ENCODE assay signal across 14 mouse cellular contexts in the genomic region with DNA sequence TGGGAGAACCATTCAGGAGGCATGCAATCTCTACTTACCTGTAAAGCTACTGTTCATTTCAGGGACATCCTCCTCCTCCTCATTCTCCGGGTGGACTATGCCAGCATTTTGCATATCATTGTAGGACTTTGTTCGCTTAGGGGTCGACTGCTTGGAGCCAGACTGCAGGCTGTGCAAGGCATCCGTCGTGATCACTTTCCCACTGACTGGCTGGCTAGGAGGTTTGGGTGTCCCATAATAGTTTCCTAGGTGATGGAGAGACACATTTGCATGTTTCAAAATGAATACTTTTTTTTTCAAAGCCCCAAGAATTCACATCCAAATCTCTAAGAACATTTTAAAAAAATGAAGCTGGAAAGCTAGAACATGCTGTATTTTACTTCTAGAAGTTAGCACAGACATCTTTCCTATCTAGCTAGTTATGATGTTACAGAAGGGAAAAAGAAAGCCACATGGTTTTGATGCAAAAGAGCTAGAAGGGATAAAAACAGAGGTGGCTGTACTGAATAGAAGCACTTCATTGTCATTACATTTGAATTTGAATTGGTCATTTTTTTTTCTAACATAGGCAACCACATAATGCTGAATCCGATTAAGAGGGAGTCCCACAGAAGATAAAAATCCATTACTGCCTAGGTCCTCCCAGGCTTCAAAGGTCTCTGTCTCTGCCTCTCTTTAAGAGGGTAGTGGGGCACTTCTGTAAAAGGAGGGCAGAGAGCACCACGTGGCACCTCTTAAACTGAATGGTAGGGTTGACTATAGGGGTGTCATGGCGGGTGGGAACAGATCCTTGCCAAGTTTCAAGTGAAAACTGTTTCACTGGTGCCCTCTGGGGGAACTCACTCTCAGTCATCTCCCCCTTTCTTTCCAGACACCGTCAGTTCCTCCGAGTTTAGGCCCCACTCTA.
DNase-seq lines count a peak whose midpoint lies in the region; ATAC-seq lines count a peak whose summit lies in the region.
"Had no signal": no experiment of that assay in that cellular context is flagged by ENCODE, and none has a peak within 500 bp of the region (broad histone marks: within the 10 kb centered on the region; RNA-seq: fewer than 3 reads in every experiment).

No protein-coding gene starts in this region.

- H3K4me1 ChIP-seq in hindbrain, embryonic 11.5 days (replicated peaks; ENCODE audit: control insufficient read depth, insufficient read depth, low read length): no peaks in the 10 kb centered on the region
- H3K4me1 ChIP-seq in midbrain, embryonic 12.5 days: peaks cover 13% of the 10 kb centered on the region
- no peaks in the 10 kb centered on the region for H3K4me1 ChIP-seq in neural tube, embryonic 15.5 days

- DNase-seq in right cerebral cortex, postnatal 10 days (ENCODE audit: low spot score in 2 of 2): peak; percentile 52 to 61
- no peak for DNase-seq in right cerebral cortex, adult 18-20 months
- peak; percentile 36 for DNase-seq in hindbrain, embryonic 11.5 days (ENCODE audit: low spot score)
- DNase-seq in urinary bladder, postnatal 25 days (ENCODE audit: low spot score): no peak
- DNase-seq in cerebellum, adult 9-10 months: no peak
- DNase-seq in liver: no peak
- DNase-seq: adrenal gland, adult 8-10 months; cerebellum, adult 2 months; heart, adult 2 months; lung, embryonic 14.5 days had no signal

- H3K4me3 ChIP-seq in hindbrain, embryonic 11.5 days (ENCODE audit: low read depth, low read length): no peak overlapping the region
- no peak overlapping the region for H3K4me3 ChIP-seq in midbrain, embryonic 12.5 days
- H3K4me3 ChIP-seq in neural tube, embryonic 15.5 days (replicated peaks): no peak overlapping the region
- H3K4me3 ChIP-seq: heart, adult 2 months had no signal

- no peaks in the 10 kb centered on the region for H3K27me3 ChIP-seq in hindbrain, embryonic 11.5 days (ENCODE audit: control insufficient read depth, insufficient read depth, low read length)
- H3K27me3 ChIP-seq in midbrain, embryonic 12.5 days: no peaks in the 10 kb centered on the region
- no peaks in the 10 kb centered on the region for H3K27me3 ChIP-seq in neural tube, embryonic 15.5 days (replicated peaks)

- no peak overlapping the region for H3K4me2 ChIP-seq in hindbrain, embryonic 11.5 days (replicated peaks; ENCODE audit: low read depth, low read length)
- peak overlapping the region; percentile 31 for H3K4me2 ChIP-seq in midbrain, embryonic 12.5 days (replicated peaks)
- no peak overlapping the region for H3K4me2 ChIP-seq in neural tube, embryonic 15.5 days
- H3K4me2 ChIP-seq: lung, embryonic 14.5 days had no signal

- WGBS in hindbrain, embryonic 11.5 days: 52% methylated on average over 10 of the region's 10 CpGs
- 32% methylated on average over 10 of the region's 10 CpGs for WGBS in midbrain, embryonic 12.5 days
- 24% methylated on average over 10 of the region's 10 CpGs for WGBS in neural tube, embryonic 15.5 days

- H3K36me3 ChIP-seq in hindbrain, embryonic 11.5 days (ENCODE audit: control insufficient read depth, insufficient read depth, low read length): no peaks in the 10 kb centered on the region
- no peaks in the 10 kb centered on the region for H3K36me3 ChIP-seq in midbrain, embryonic 12.5 days
- H3K36me3 ChIP-seq in neural tube, embryonic 15.5 days: no peaks in the 10 kb centered on the region
- H3K36me3 ChIP-seq: G1E had no signal

- H3K9me3 ChIP-seq in hindbrain, embryonic 11.5 days (ENCODE audit: control insufficient read depth, low read length): no peaks in the 10 kb centered on the region
- H3K9me3 ChIP-seq in midbrain, embryonic 12.5 days: no peaks in the 10 kb centered on the region
- H3K9me3 ChIP-seq in neural tube, embryonic 15.5 days (replicated peaks): no peaks in the 10 kb centered on the region

- peak; percentile 94 for ATAC-seq in hindbrain, embryonic 11.5 days (ENCODE audit: low FRiP score)
- peak; percentile 91 for ATAC-seq in midbrain, embryonic 12.5 days (ENCODE audit: low FRiP score, low read depth)
- ATAC-seq in neural tube, embryonic 15.5 days (ENCODE audit: low FRiP score): peak; percentile 85
- ATAC-seq: inflammation-experienced regulatory T-cells, adult 6 months had no signal

- H3K9ac ChIP-seq in hindbrain, embryonic 11.5 days (ENCODE audit: low read depth, low read length): no peak overlapping the region
- no peak overlapping the region for H3K9ac ChIP-seq in midbrain, embryonic 12.5 days (replicated peaks)
- no peak overlapping the region for H3K9ac ChIP-seq in neural tube, embryonic 15.5 days (replicated peaks)
- H3K9ac ChIP-seq: lung, embryonic 14.5 days had no signal

- H3K27ac ChIP-seq in hindbrain, embryonic 11.5 days (ENCODE audit: low read depth, low read length): peak overlapping the region; percentile 52; the same call in 1 of the 2 replicates
- peak overlapping the region; percentile 75 for H3K27ac ChIP-seq in midbrain, embryonic 12.5 days (replicated peaks)
- no peak overlapping the region for H3K27ac ChIP-seq in neural tube, embryonic 15.5 days (replicated peaks)
- H3K27ac ChIP-seq: heart, adult 2 months had no signal

Comparison
In these comparisons a context has a peak if more than half of its experiments do, and no peak if none do; other contexts are left out.
1. DNase-seq: peak in right cerebral cortex, postnatal 10 days (2 of 2) and hindbrain, embryonic 11.5 days (single experiment); none in right cerebral cortex, adult 18-20 months (single experiment), urinary bladder, postnatal 25 days (single experiment), cerebellum, adult 9-10 months (single experiment) and liver (single experiment).
2. Peak in every context shown above with its lines, with median percentiles within 50 percentile points of each other: ATAC-seq.